Mouse (Mus musculus): ENCODE measurements around the gene Cyp24a1.
"Not testable (repeated sequence)": the region's sequence is repeated elsewhere in the genome, so short reads cannot be mapped to it uniquely, and the experiment has no call there.

Cyp24a1 gene

GRCm38 (mm10) chr2:170494784-170495710 lies 1.9 kb downstream of the Cyp24a1 start:
- DNase-seq = no peak

GRCm38 (mm10) chr2:170487890-170488502 lies 8.9 kb downstream of the Cyp24a1 start:
- DNase-seq = no peak

- DNase-seq = no peak
Measured at GRCm38 (mm10) chr2:170487202-170487601, 9.7 kb downstream of the Cyp24a1 start.

- no peak for DNase-seq
Measured at GRCm38 (mm10) chr2:170483914-170484313, 13.0 kb downstream of the Cyp24a1 start.

- DNase-seq = no peak
Measured at GRCm38 (mm10) chr2:170482019-170482540, 14.9 kb downstream of the Cyp24a1 start.

GRCm38 (mm10) chr2:170476643-170477042 lies 20.3 kb downstream of the Cyp24a1 start:
- no peak for DNase-seq

GRCm38 (mm10) chr2:170476215-170476614 lies 20.7 kb downstream of the Cyp24a1 start:
- DNase-seq = no peak

- no peak for DNase-seq
Measured at GRCm38 (mm10) chr2:170475164-170475563, 21.8 kb downstream of the Cyp24a1 start.

- DNase-seq = no peak
Measured at GRCm38 (mm10) chr2:170474125-170474524, 22.8 kb downstream of the Cyp24a1 start.

GRCm38 (mm10) chr2:170470591-170470990 lies 26.4 kb downstream of the Cyp24a1 start:
- DNase-seq = no peak

GRCm38 (mm10) chr2:170469616-170470308 lies 27.2 kb downstream of the Cyp24a1 start:
- peak; percentile 33 for DNase-seq

GRCm38 (mm10) chr2:170468009-170468408 lies 28.9 kb downstream of the Cyp24a1 start:
- no peak for DNase-seq

GRCm38 (mm10) chr2:170464817-170465216 lies 32.1 kb downstream of the Cyp24a1 start:
- no peak for DNase-seq

GRCm38 (mm10) chr2:170461652-170462051 lies 35.3 kb downstream of the Cyp24a1 start:
- no peak for DNase-seq

- no peak for DNase-seq
Measured at GRCm38 (mm10) chr2:170459805-170460204, 37.1 kb downstream of the Cyp24a1 start.

GRCm38 (mm10) chr2:170459183-170459582 lies 37.8 kb downstream of the Cyp24a1 start:
- DNase-seq = no peak

- DNase-seq = not testable (repeated sequence)
Measured at GRCm38 (mm10) chr2:170453809-170454208, 43.1 kb downstream of the Cyp24a1 start.

GRCm38 (mm10) chr2:170450933-170451332 lies 46.0 kb downstream of the Cyp24a1 start:
- peak; percentile 20 for DNase-seq

GRCm38 (mm10) chr2:170447651-170448050 lies 49.3 kb downstream of the Cyp24a1 start:
- peak; percentile 23 for DNase-seq

- no peak for DNase-seq
Measured at GRCm38 (mm10) chr2:170446843-170447383, 50.0 kb downstream of the Cyp24a1 start.

- no peak for DNase-seq
Measured at GRCm38 (mm10) chr2:170445861-170446260, 51.1 kb downstream of the Cyp24a1 start.

GRCm38 (mm10) chr2:170442535-170442934 lies 54.4 kb downstream of the Cyp24a1 start:
- DNase-seq = no peak

- DNase-seq = no peak
Measured at GRCm38 (mm10) chr2:170438782-170439181, 58.2 kb downstream of the Cyp24a1 start.

Measured in layer of hippocampus, adult 9-11 months (tissue).